Mouse (Mus musculus): ENCODE measurements around the gene Rmnd1. TPM values are rescaled to one million over a fixed set of nuclear protein-coding genes. Genes with fewer than 3 reads are reported as not detected.
A peak's percentile ranks its signal among the peaks of the same experiment; 100 is the strongest.

Gene Rmnd1
- polyA plus RNA-seq, 1 experiment from 2014 or later = 49.1 TPM

- Histone ChIP-seq H3K4me3 (no peak overlapping the region), H3K27me3 (no peaks in the 10 kb centered on the region)
- no peak for ATAC-seq (ENCODE audit: low FRiP score, low read depth)
These were observed 57.5 kb downstream of the Rmnd1 start for GRCm38 (mm10) chr10:4374734-4375133.

GRCm38 (mm10) chr10:4374239-4374638 is 57.9 kb downstream of the Rmnd1 start:
- H3K36me3 ChIP-seq = 0 out of 2 replicates have a peak, but pooled peaks cover 4% of the 10 kb centered on the region
- 92% methylated on average over 7 of the region's 7 CpGs for WGBS
- H3K9me3 ChIP-seq = no peaks in the 10 kb centered on the region
- H3K27ac ChIP-seq (replicated peaks) = no peak overlapping the region
- H3K4me2 ChIP-seq = no peak overlapping the region
- no peak overlapping the region for H3K9ac ChIP-seq
- no peak overlapping the region for H3K4me3 ChIP-seq
- H3K4me1 ChIP-seq (replicated peaks) = no peaks in the 10 kb centered on the region; the same call in 1 of the 2 replicates
- no peaks in the 10 kb centered on the region for H3K27me3 ChIP-seq
- ATAC-seq (ENCODE audit: low FRiP score, low read depth) = no peak

More at GRCm38 (mm10) chr10:4374734-4375133, 57.5 kb downstream of the Rmnd1 start:
- H3K4me1 ChIP-seq (replicated peaks) = no peaks in the 10 kb centered on the region; the same call in 1 of the 2 replicates
- 79% methylated on average over 4 of the region's 4 CpGs for WGBS
- H3K36me3 ChIP-seq = 0 out of 2 replicates have a peak, but pooled peaks cover 4% of the 10 kb centered on the region
- no peak overlapping the region for H3K9ac ChIP-seq
- no peaks in the 10 kb centered on the region for H3K9me3 ChIP-seq
- H3K27ac ChIP-seq (replicated peaks) = no peak overlapping the region
- H3K4me2 ChIP-seq = no peak overlapping the region

GRCm38 (mm10) chr10:4373558-4373957 is 58.6 kb downstream of the Rmnd1 start:
- Histone ChIP-seq H3K36me3 (peaks cover 10% of the 10 kb centered on the region), H3K27me3 (no peaks in the 10 kb centered on the region), H3K9ac (no peak overlapping the region), H3K4me1 (replicated peaks) (no peaks in the 10 kb centered on the region; the same call in 1 of the 2 replicates), H3K9me3 (no peaks in the 10 kb centered on the region), H3K4me2 (no peak overlapping the region), H3K27ac (replicated peaks) (no peak overlapping the region), H3K4me3 (no peak overlapping the region)
- 53% methylated on average over 4 of the region's 4 CpGs for WGBS
- no peak for ATAC-seq (ENCODE audit: low FRiP score, low read depth)

GRCm38 (mm10) chr10:4372011-4372410 is 60.2 kb downstream of the Rmnd1 start:
- Histone ChIP-seq H3K36me3 (peaks cover 21% of the 10 kb centered on the region), H3K27ac (replicated peaks) (no peak overlapping the region), H3K4me1 (replicated peaks) (no peaks in the 10 kb centered on the region; the same call in 1 of the 2 replicates), H3K4me2 (no peak overlapping the region), H3K9me3 (no peaks in the 10 kb centered on the region), H3K4me3 (no peak overlapping the region), H3K9ac (no peak overlapping the region), H3K27me3 (no peaks in the 10 kb centered on the region)
- WGBS = 52% methylated on average over 5 of the region's 5 CpGs
- peak; percentile 65; the same call in 1 of the 2 replicates for ATAC-seq (ENCODE audit: low FRiP score, low read depth)

GRCm38 (mm10) chr10:4370105-4370504 is 62.1 kb downstream of the Rmnd1 start:
- H3K4me1 ChIP-seq (replicated peaks) = no peaks in the 10 kb centered on the region
- no peaks in the 10 kb centered on the region for H3K9me3 ChIP-seq
- H3K36me3 ChIP-seq = peaks cover 26% of the 10 kb centered on the region
- H3K9ac ChIP-seq = no peak overlapping the region
- H3K27ac ChIP-seq (replicated peaks) = no peak overlapping the region
- no peak for ATAC-seq (ENCODE audit: low FRiP score, low read depth)
- no peak overlapping the region for H3K4me2 ChIP-seq
- no peaks in the 10 kb centered on the region for H3K27me3 ChIP-seq
- H3K4me3 ChIP-seq = no peak overlapping the region
- WGBS = 94% methylated on average over 11 of the region's 11 CpGs

GRCm38 (mm10) chr10:4364618-4365017 is 67.6 kb downstream of the Rmnd1 start:
- WGBS = 88% methylated on average over 3 of the region's 3 CpGs
- Histone ChIP-seq H3K4me3 (no peak overlapping the region), H3K36me3 (peaks cover 32% of the 10 kb centered on the region), H3K27me3 (no peaks in the 10 kb centered on the region), H3K4me1 (replicated peaks) (no peaks in the 10 kb centered on the region), H3K9ac (no peak overlapping the region), H3K9me3 (no peaks in the 10 kb centered on the region), H3K27ac (replicated peaks) (no peak overlapping the region), H3K4me2 (no peak overlapping the region)
- ATAC-seq (ENCODE audit: low FRiP score, low read depth) = no peak

- Histone ChIP-seq H3K36me3 (peaks cover 25% of the 10 kb centered on the region; the same call in 1 of the 2 replicates), H3K27ac (replicated peaks) (no peak overlapping the region), H3K9me3 (no peaks in the 10 kb centered on the region), H3K4me2 (no peak overlapping the region), H3K9ac (no peak overlapping the region), H3K4me1 (replicated peaks) (no peaks in the 10 kb centered on the region), H3K27me3 (no peaks in the 10 kb centered on the region), H3K4me3 (no peak overlapping the region)
- no peak for ATAC-seq (ENCODE audit: low FRiP score, low read depth)
- 90% methylated on average over 10 of the region's 10 CpGs for WGBS
These were observed 74.8 kb downstream of the Rmnd1 start for GRCm38 (mm10) chr10:4357435-4357834.

GRCm38 (mm10) chr10:4356640-4357039 is 75.5 kb downstream of the Rmnd1 start:
- Histone ChIP-seq H3K4me3 (no peak overlapping the region), H3K4me2 (no peak overlapping the region), H3K27ac (replicated peaks) (no peak overlapping the region), H3K36me3 (peaks cover 25% of the 10 kb centered on the region; the same call in 1 of the 2 replicates), H3K4me1 (replicated peaks) (no peaks in the 10 kb centered on the region), H3K9ac (no peak overlapping the region), H3K9me3 (no peaks in the 10 kb centered on the region), H3K27me3 (no peaks in the 10 kb centered on the region)
- ATAC-seq (ENCODE audit: low FRiP score, low read depth) = no peak
- 83% methylated on average over 5 of the region's 5 CpGs for WGBS

- Histone ChIP-seq H3K9ac (no peak overlapping the region), H3K4me2 (no peak overlapping the region), H3K27me3 (no peaks in the 10 kb centered on the region), H3K9me3 (no peaks in the 10 kb centered on the region), H3K4me3 (no peak overlapping the region), H3K36me3 (peaks cover 25% of the 10 kb centered on the region; the same call in 1 of the 2 replicates), H3K4me1 (replicated peaks) (no peaks in the 10 kb centered on the region), H3K27ac (replicated peaks) (no peak overlapping the region)
- WGBS = 92% methylated on average over 19 of the region's 19 CpGs
- ATAC-seq (ENCODE audit: low FRiP score, low read depth) = no peak
These were observed 76.2 kb downstream of the Rmnd1 start for GRCm38 (mm10) chr10:4355882-4356451.

GRCm38 (mm10) chr10:4354371-4355260 is 77.6 kb downstream of the Rmnd1 start:
- H3K27me3 ChIP-seq = no peaks in the 10 kb centered on the region
- no peak overlapping the region for H3K4me3 ChIP-seq
- no peaks in the 10 kb centered on the region for H3K9me3 ChIP-seq
- no peak overlapping the region for H3K9ac ChIP-seq
- ATAC-seq (ENCODE audit: low FRiP score, low read depth) = no peak
- no peak overlapping the region for H3K27ac ChIP-seq (replicated peaks)
- H3K36me3 ChIP-seq = peaks cover 21% of the 10 kb centered on the region; the same call in 1 of the 2 replicates
- H3K4me2 ChIP-seq = no peak overlapping the region
- no peaks in the 10 kb centered on the region for H3K4me1 ChIP-seq (replicated peaks)
- 90% methylated on average over 38 of the region's 38 CpGs for WGBS

All from hindbrain, embryonic 15.5 days (tissue).